Mouse (Mus musculus): ENCODE measurements around the gene Olfr1408. TPM values are rescaled to one million over a fixed set of nuclear protein-coding genes. Genes with fewer than 3 reads are reported as not detected.

The Olfr1408 gene
- polyA plus RNA-seq (2012) = not detected in 2 replicates

- Histone ChIP-seq H3K4me3 (replicated peaks) (no peak within 1 kb of the TSS), H3K27me3 (ENCODE audit: control insufficient read depth) (no peaks in the 10 kb centered on the region), H3K4me1 (ENCODE audit: control insufficient read depth) (no peaks in the 10 kb centered on the region), H3K36me3 (ENCODE audit: control insufficient read depth) (no peaks in the 10 kb centered on the region), H3K9me3 (ENCODE audit: control insufficient read depth, low read length) (no peaks in the 10 kb centered on the region)
- TF ChIP-seq TAL1 (IDR thresholded peaks at IDR 0.05; ENCODE audit: low read length) (no peak), GATA1 (IDR thresholded peaks at IDR 0.05; ENCODE audit: low read length) (no peak)
Measured at GRCm38 (mm10) chr1:173137274-173137673, at the start of gene Olfr1408. Olfr1408 (minus strand) TSS chr1:173137374.

GRCm38 (mm10) chr1:173174154-173174842 lies 37.1 kb upstream of the Olfr1408 start:
- TF ChIP-seq TAL1 (IDR thresholded peaks at IDR 0.05; ENCODE audit: low read length) = no peak
- no peak for TF ChIP-seq GATA1 (IDR thresholded peaks at IDR 0.05; ENCODE audit: low read length)
- no peaks in the 10 kb centered on the region for H3K36me3 ChIP-seq (ENCODE audit: control insufficient read depth)
- no peaks in the 10 kb centered on the region for H3K4me1 ChIP-seq (ENCODE audit: control insufficient read depth)
- H3K27me3 ChIP-seq (ENCODE audit: control insufficient read depth) = no peaks in the 10 kb centered on the region
- H3K4me3 ChIP-seq (replicated peaks) = no peak overlapping the region
- no peaks in the 10 kb centered on the region for H3K9me3 ChIP-seq (ENCODE audit: control insufficient read depth, low read length)

Other genes starting within 250 kb of the Olfr1408 start
- gene Apcs, start 242.3 kb downstream of the Olfr1408 start, polyA plus RNA-seq (2012) = not detected in 2 replicates
- not detected in 2 replicates for gene Olfr16, start 187.0 kb downstream of the Olfr1408 start, polyA plus RNA-seq (2012)
- not detected in 2 replicates for gene Olfr1406, start 53.3 kb upstream of the Olfr1408 start, polyA plus RNA-seq (2012)
- gene Olfr218, start 60.4 kb upstream of the Olfr1408 start, polyA plus RNA-seq (2012) = not detected in 2 replicates
- gene Olfr1404, start 75.0 kb upstream of the Olfr1408 start, polyA plus RNA-seq (2012) = not detected in 2 replicates
- not detected in 2 replicates for gene Fcer1a, start 89.8 kb upstream of the Olfr1408 start, polyA plus RNA-seq (2012)
- not detected in 2 replicates for gene Olfr418, start 128.6 kb upstream of the Olfr1408 start, polyA plus RNA-seq (2012)
- gene Mptx2, start 140.4 kb upstream of the Olfr1408 start, polyA plus RNA-seq (2012) = not detected in 2 replicates
- 1.0 and 1.7 TPM in 2 replicates for gene Ackr1, start 196.4 kb upstream of the Olfr1408 start, polyA plus RNA-seq (2012)
- gene Aim2, start 213.5 kb upstream of the Olfr1408 start, polyA plus RNA-seq (2012) = 0.06 TPM in 2 replicates
- 0.01 and 0.05 TPM in 2 replicates for gene Cadm3, start 230.3 kb upstream of the Olfr1408 start, polyA plus RNA-seq (2012)

All from erythroblast, embryonic 14.5 days (primary cell).